Mouse (Mus musculus) heart, adult 2 months (tissue): ENCODE data around the gene Tns3. TPM values are rescaled to one million over a fixed set of nuclear protein-coding genes. Genes with fewer than 3 reads are reported as not detected.

Experiments
- DNase-seq, 2 experiments: peaks; one replicate each; pipeline ENCODE4 v3.0.0; 2021
- H3K27ac ChIP-seq: fragments of 200-600 bp; 2 replicates; pipeline ENCODE4 v1.8.1; 2022
- H3K27me3 ChIP-seq: fragments of 200-500 bp; 2 replicates; pipeline ENCODE4 v1.6.1; 2012; ENCODE audit warnings: mild to moderate bottlenecking, low read length, inconsistent platforms, mixed read lengths; ENCODE audit not compliant: control insufficient read depth, insufficient read depth
- H3K36me3 ChIP-seq: fragments of 200-500 bp; 2 replicates; pipeline ENCODE4 v1.6.1; 2012; ENCODE audit warnings: low read length, inconsistent platforms; ENCODE audit not compliant: control insufficient read depth, insufficient read depth
- H3K4me1 ChIP-seq: fragments of 200-500 bp; 2 replicates; pipeline ENCODE4 v1.6.1; 2011; ENCODE audit warnings: low read length; ENCODE audit not compliant: control insufficient read depth, insufficient read depth
- H3K4me3 ChIP-seq: fragments of 200-600 bp; 2 replicates; pipeline ENCODE4 v1.8.1; 2022
- H3K79me2 ChIP-seq: fragments of 200-500 bp; replicated peaks from 2 replicates; pipeline ENCODE4 v1.6.1; 2012; ENCODE audit warnings: mild to moderate bottlenecking, inconsistent platforms, low read length, moderate library complexity, mixed read lengths; ENCODE audit not compliant: control insufficient read depth, insufficient read depth
- H3K9ac ChIP-seq: fragments of 200-500 bp; 2 replicates; pipeline ENCODE4 v1.6.1; 2012; ENCODE audit warnings: low read depth, mild to moderate bottlenecking, control low read depth, inconsistent platforms, low read length, mixed read lengths
- CTCF ChIP-seq: fragments of 200-600 bp; IDR thresholded peaks from 2 replicates; pipeline ENCODE4 v1.8.1; 2022; ENCODE audit warnings: antibody characterized with exemption, mild to moderate bottlenecking, moderate library complexity
- EP300 ChIP-seq: fragments of 200-500 bp; IDR thresholded peaks from 2 replicates; pipeline ENCODE4 v1.6.1; 2011; ENCODE audit warnings: low read depth, low read length, control low read depth; ENCODE audit not compliant: insufficient read depth
- POLR2A ChIP-seq: fragments of 200-500 bp; IDR thresholded peaks from 2 replicates; pipeline ENCODE4 v1.6.1; 2011; ENCODE audit warnings: mild to moderate bottlenecking, low read depth, low read length, control low read depth; ENCODE audit not compliant: insufficient read depth
- WGBS: fragments of 180-500 bp; shearing (Covaris S2); methylation state at CpG from one replicate; pipeline ENCODE4 v1.1.7; 2018; 5-methylcytosine and 5-hydroxymethylcytosine counted together
- intact Hi-C: fragments of 180-260 bp; cut with DNase I; formaldehyde crosslinking; loops from one replicate; pipeline ENCODE4 v1.15.1; 2025
- polyA plus RNA-seq: library from polyadenylated mRNA; depleted of rRNA; stranded (reverse); fragments of >200 nt; gene quantifications from 2 replicates; pipeline ENCODE4 v1.2.3, GENCODE M21; 2012
- total RNA-seq, 2 experiments: library from RNA; stranded (reverse); gene quantifications; 2 replicates each; pipeline ENCODE4 v1.2.3; 2021

Tns3 gene
- total and polyA plus RNA-seq, 3 experiments, result 14.8 to 23.9 (median 23.1) TPM

DNA sequence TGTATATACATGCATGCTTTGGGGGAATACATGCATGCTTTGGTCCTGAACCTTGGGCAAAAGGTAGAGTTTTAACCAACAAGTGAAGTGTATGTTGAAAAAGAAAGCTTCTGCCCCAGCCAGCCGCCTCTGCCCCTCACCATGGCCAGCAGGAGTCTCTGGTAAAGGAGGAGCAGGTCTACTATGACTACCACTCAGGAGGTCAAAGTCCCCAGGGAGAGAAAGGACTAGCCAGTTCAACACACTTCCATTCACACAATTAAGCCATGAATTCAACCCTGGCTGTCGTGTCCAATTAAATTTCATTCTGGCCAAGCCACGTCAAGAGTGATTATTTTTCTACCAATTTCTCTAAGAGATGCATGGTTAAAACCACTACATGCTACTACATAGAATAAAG lies 81.2 kb downstream of the Tns3 start:
- Histone ChIP-seq H3K4me3 (no peak overlapping the region), H3K9ac (no peak overlapping the region), H3K4me1 (peaks cover 14% of the 10 kb centered on the region), H3K27me3 (no peaks in the 10 kb centered on the region), H3K79me2 (no peaks in the 10 kb centered on the region), H3K27ac (peak overlapping the region; percentile 76; the same call in 1 of the 2 replicates), H3K36me3 (peaks cover 4% of the 10 kb centered on the region)
- 95% methylated on average over 3 of the region's 3 CpGs for WGBS
- no peak for DNase-seq
- intact Hi-C loops, result no loop called here
- TF ChIP-seq POLR2A (no peak), CTCF (no peak), EP300 (no peak)

GRCm38 (mm10) chr11:8582101-8582920 lies 82.0 kb downstream of the Tns3 start:
- peak; percentile 40 to 67 for DNase-seq
- Histone ChIP-seq H3K36me3 (peaks cover 4% of the 10 kb centered on the region), H3K27me3 (no peaks in the 10 kb centered on the region), H3K9ac (no peak overlapping the region), H3K27ac (peak overlapping the region; percentile 76), H3K4me1 (peaks cover 14% of the 10 kb centered on the region), H3K4me3 (no peak overlapping the region), H3K79me2 (no peaks in the 10 kb centered on the region)
- TF ChIP-seq CTCF (no peak), EP300 (no peak), POLR2A (no peak)
- intact Hi-C loops, result no loop called here
- WGBS, result 66% methylated on average over 10 of the region's 10 CpGs

- H3K4me1 ChIP-seq, result peaks cover 20% of the 10 kb centered on the region
- peak; percentile 50 to 74 for DNase-seq
- intact Hi-C loops, result no loop called here
Measured at GRCm38 (mm10) chr11:8579789-8580188, 84.5 kb downstream of the Tns3 start.

GRCm38 (mm10) chr11:8575217-8576180 lies 88.8 kb downstream of the Tns3 start:
- Histone ChIP-seq H3K4me3 (no peak overlapping the region), H3K27me3 (no peaks in the 10 kb centered on the region), H3K36me3 (peaks cover 4% of the 10 kb centered on the region), H3K4me1 (peaks cover 16% of the 10 kb centered on the region), H3K27ac (no peak overlapping the region), H3K79me2 (no peaks in the 10 kb centered on the region), H3K9ac (no peak overlapping the region)
- WGBS, result 61% methylated on average over 10 of the region's 10 CpGs
- intact Hi-C loops, result no loop called here
- no peak for DNase-seq
- TF ChIP-seq EP300 (no peak), CTCF (no peak), POLR2A (no peak)

More at GRCm38 (mm10) chr11:8579789-8580188, 84.5 kb downstream of the Tns3 start:
- H3K79me2 ChIP-seq, result no peaks in the 10 kb centered on the region
- 4% methylated on average over 5 of the region's 5 CpGs for WGBS
- H3K36me3 ChIP-seq, result peaks cover 4% of the 10 kb centered on the region
- peak overlapping the region; percentile 92 for H3K27ac ChIP-seq
- no peak overlapping the region for H3K4me3 ChIP-seq
- peak overlapping the region; percentile 53 for H3K9ac ChIP-seq
- H3K27me3 ChIP-seq, result no peaks in the 10 kb centered on the region
- TF ChIP-seq CTCF (peak; percentile 50), POLR2A (0 out of 2 replicates have a peak, but pooled peaks have one; percentile 15), EP300 (peak; percentile 87)

- no peak for DNase-seq
- H3K27ac ChIP-seq, result no peak overlapping the region
- 82% methylated on average over 6 of the region's 6 CpGs for WGBS
- TF ChIP-seq CTCF (no peak), EP300 (no peak), POLR2A (no peak)
- no peak overlapping the region for H3K9ac ChIP-seq
- no peaks in the 10 kb centered on the region for H3K36me3 ChIP-seq
- H3K79me2 ChIP-seq, result no peaks in the 10 kb centered on the region
- intact Hi-C loops, result no loop called here
- no peaks in the 10 kb centered on the region for H3K27me3 ChIP-seq
- H3K4me3 ChIP-seq, result no peak overlapping the region
- peaks cover 10% of the 10 kb centered on the region for H3K4me1 ChIP-seq
Measured at GRCm38 (mm10) chr11:8574562-8574961, 89.8 kb downstream of the Tns3 start.

DNA sequence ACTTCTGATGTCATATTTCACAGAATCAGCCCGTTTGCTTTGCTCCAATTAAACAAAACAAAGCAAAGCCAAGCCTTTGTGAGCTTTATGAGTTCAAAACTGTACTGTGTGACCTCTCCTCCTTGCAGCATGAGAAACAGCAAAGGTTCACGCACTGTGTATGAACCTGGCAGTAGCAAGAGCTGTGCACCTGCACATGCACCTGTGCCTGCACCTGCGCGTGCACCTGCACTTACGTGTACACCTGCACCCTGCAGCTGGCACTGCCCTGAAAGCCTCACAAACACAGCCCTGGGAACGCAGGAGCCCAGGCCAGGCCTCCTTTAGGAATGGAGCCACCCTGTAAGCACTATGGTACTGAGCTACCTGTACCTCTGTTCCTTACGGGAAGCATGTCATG lies 91.6 kb downstream of the Tns3 start:
- peaks cover 7% of the 10 kb centered on the region for H3K4me1 ChIP-seq
- no peaks in the 10 kb centered on the region for H3K36me3 ChIP-seq
- no peaks in the 10 kb centered on the region for H3K79me2 ChIP-seq
- no peaks in the 10 kb centered on the region for H3K27me3 ChIP-seq
- TF ChIP-seq POLR2A (no peak), CTCF (no peak), EP300 (no peak)
- no peak for DNase-seq
- no peak overlapping the region for H3K9ac ChIP-seq
- 94% methylated on average over 7 of the region's 7 CpGs for WGBS
- H3K27ac ChIP-seq, result no peak overlapping the region
- H3K4me3 ChIP-seq, result no peak overlapping the region
- intact Hi-C loops, result no loop called here
